In the genomic region with DNA sequence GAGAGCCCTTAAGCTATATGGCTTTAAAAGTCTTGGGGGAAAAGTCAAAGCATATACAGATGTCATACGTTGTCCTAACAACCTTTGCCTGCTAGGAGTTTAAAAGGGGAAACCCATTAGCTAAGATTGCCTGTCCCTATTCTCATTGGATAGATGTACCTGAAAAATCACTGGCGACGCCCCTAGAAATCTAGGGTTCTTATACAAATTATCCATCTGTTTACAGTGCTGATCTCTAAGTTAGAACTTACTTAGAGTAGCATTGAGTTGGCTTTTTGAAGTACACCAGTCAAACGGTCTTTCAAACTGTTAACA, we compare ENCODE assay signal across 9 mouse cellular contexts. TPM values are rescaled to one million over a fixed set of nuclear protein-coding genes. Genes with fewer than 3 reads are reported as not detected.
DNase-seq lines count a peak whose midpoint lies in the region; ATAC-seq and TF ChIP-seq lines count a peak whose summit lies in the region.
"Had no signal": no experiment of that assay in that cellular context is flagged by ENCODE, and none has a peak within 500 bp of the region (broad histone marks: within the 10 kb centered on the region; RNA-seq: fewer than 3 reads in every experiment).

No protein-coding gene starts in this region.

- peak overlapping the region; percentile 86 for H3K4me2 ChIP-seq in heart, embryonic 14.5 days (ENCODE audit: low read length)
- peak overlapping the region; percentile 63 for H3K4me2 ChIP-seq in hindbrain, embryonic 11.5 days (replicated peaks; ENCODE audit: low read depth, low read length)
- H3K4me2 ChIP-seq in midbrain, embryonic 11.5 days, result peak overlapping the region; percentile 75

- TF ChIP-seq CTCF in E14TG2a.4 (conservative IDR thresholded peaks at IDR 0.05; ENCODE audit: low read length), result no peak

- no peaks in the 10 kb centered on the region for H3K9me3 ChIP-seq in heart, embryonic 14.5 days (ENCODE audit: control insufficient read depth, low read length)
- H3K9me3 ChIP-seq in E14TG2a.4 (ENCODE audit: low read length), result no peaks in the 10 kb centered on the region
- H3K9me3 ChIP-seq in hindbrain, embryonic 11.5 days (ENCODE audit: control insufficient read depth, low read length), result no peaks in the 10 kb centered on the region
- no peaks in the 10 kb centered on the region for H3K9me3 ChIP-seq in midbrain, embryonic 11.5 days (ENCODE audit: control insufficient read depth, low read length)

- H3K4me1 ChIP-seq in heart, embryonic 14.5 days (ENCODE audit: control insufficient read depth in 2 of 2, insufficient read depth in 2 of 2, low read length in 2 of 2), result peaks cover 9 to 47% of the 10 kb centered on the region in 2 experiments
- peaks cover 12% of the 10 kb centered on the region for H3K4me1 ChIP-seq in E14TG2a.4 (replicated peaks; ENCODE audit: low read depth, low read length)
- H3K4me1 ChIP-seq in hindbrain, embryonic 11.5 days (replicated peaks; ENCODE audit: control insufficient read depth, insufficient read depth, low read length), result no peaks in the 10 kb centered on the region
- peaks cover 24% of the 10 kb centered on the region for H3K4me1 ChIP-seq in midbrain, embryonic 11.5 days (ENCODE audit: control insufficient read depth, insufficient read depth, low read length)

- DNase-seq in heart, postnatal 10 days, result no peak
- DNase-seq in hindbrain, embryonic 11.5 days (ENCODE audit: low spot score), result no peak
- DNase-seq in midbrain, embryonic 11.5 days (ENCODE audit: low spot score, missing footprints), result no peak
- no peak for DNase-seq in frontal cortex, postnatal 36 days (ENCODE audit: low spot score in 2 of 2)
- DNase-seq in urinary bladder, postnatal 36 days (ENCODE audit: low spot score in 2 of 2), result no peak
- no peak for DNase-seq in urinary bladder, postnatal 4 days (ENCODE audit: low spot score in 2 of 2)

- H3K36me3 ChIP-seq in heart, embryonic 14.5 days (ENCODE audit: control insufficient read depth, insufficient read depth, low read length), result no peaks in the 10 kb centered on the region
- no peaks in the 10 kb centered on the region for H3K36me3 ChIP-seq in E14TG2a.4 (ENCODE audit: insufficient read depth, low read length)
- H3K36me3 ChIP-seq in hindbrain, embryonic 11.5 days (ENCODE audit: control insufficient read depth, insufficient read depth, low read length), result no peaks in the 10 kb centered on the region
- no peaks in the 10 kb centered on the region for H3K36me3 ChIP-seq in midbrain, embryonic 11.5 days (ENCODE audit: control insufficient read depth, insufficient read depth, low read length)

- peak overlapping the region in 1 of 2 experiments; percentile 100; a peak in 2 of 4 replicates for H3K27ac ChIP-seq in heart, embryonic 14.5 days (replicated peaks in 1 of 2; ENCODE audit: control insufficient read depth in 1 of 2, insufficient read depth in 1 of 2, low read depth in 2 of 2, low read length in 2 of 2)
- no peak overlapping the region for H3K27ac ChIP-seq in hindbrain, embryonic 11.5 days (ENCODE audit: low read depth, low read length)
- H3K27ac ChIP-seq in midbrain, embryonic 11.5 days (ENCODE audit: low read depth, low read length), result peak overlapping the region; percentile 99; the same call in 1 of the 2 replicates

- no peaks in the 10 kb centered on the region for H3K27me3 ChIP-seq in heart, embryonic 14.5 days (ENCODE audit: control insufficient read depth, insufficient read depth, low read length)
- peaks cover 39% of the 10 kb centered on the region for H3K27me3 ChIP-seq in E14TG2a.4 (ENCODE audit: insufficient read depth, low read length)
- H3K27me3 ChIP-seq in hindbrain, embryonic 11.5 days (ENCODE audit: control insufficient read depth, insufficient read depth, low read length), result no peaks in the 10 kb centered on the region
- no peaks in the 10 kb centered on the region for H3K27me3 ChIP-seq in midbrain, embryonic 11.5 days (ENCODE audit: control insufficient read depth, insufficient read depth, low read length)
- H3K27me3 ChIP-seq: Patski had no signal

- peak overlapping the region; percentile 100 for H3K9ac ChIP-seq in heart, embryonic 14.5 days (ENCODE audit: low read length)
- peak overlapping the region; percentile 100 for H3K9ac ChIP-seq in hindbrain, embryonic 11.5 days (ENCODE audit: low read depth, low read length)
- H3K9ac ChIP-seq in midbrain, embryonic 11.5 days (ENCODE audit: low read length), result peak overlapping the region; percentile 100

- 12% methylated on average over 4 of the region's 4 CpGs for WGBS in heart, embryonic 14.5 days
- WGBS in hindbrain, embryonic 11.5 days, result 15% methylated on average over 4 of the region's 4 CpGs
- WGBS in midbrain, embryonic 11.5 days, result 10% methylated on average over 4 of the region's 4 CpGs

- intact Hi-C loops in heart, postnatal 10 days (cut with DNase I), result no loop called here

- no peak for ATAC-seq in heart, embryonic 14.5 days (ENCODE audit: insufficient number of reproducible peaks, insufficient read depth, low FRiP score, low read depth)
- no peak for ATAC-seq in hindbrain, embryonic 11.5 days (ENCODE audit: low FRiP score)
- ATAC-seq in midbrain, embryonic 11.5 days (ENCODE audit: low FRiP score), result no peak

- peak overlapping the region in 1 of 2 experiments; percentile 94; a peak in 3 of 4 replicates for H3K4me3 ChIP-seq in heart, embryonic 14.5 days (ENCODE audit: control insufficient read depth in 1 of 2, insufficient read depth in 1 of 2, low read depth in 1 of 2, low read length in 2 of 2)
- peak overlapping the region; percentile 87 for H3K4me3 ChIP-seq in E14TG2a.4 (replicated peaks; ENCODE audit: low read length)
- peak overlapping the region; percentile 89 for H3K4me3 ChIP-seq in hindbrain, embryonic 11.5 days (ENCODE audit: low read depth, low read length)
- peak overlapping the region; percentile 97 for H3K4me3 ChIP-seq in midbrain, embryonic 11.5 days (ENCODE audit: low read depth, low read length)

RNA-seq across cellular contexts. Expression of a gene that starts 0.4 kb away (rescaled TPM):
- 141 and 148 TPM in 2 replicates for polyA plus RNA-seq in heart, embryonic 14.5 days (2014; fragmentation: Nextera tagmentation; extraction: Ambion mirVana)
- total RNA-seq in heart, postnatal 10 days (2021), result 100 to 1,000 TPM; 136 to 143 TPM
- 139 and 148 TPM in 2 replicates for polyA plus RNA-seq in hindbrain, embryonic 11.5 days (2014; fragmentation: Nextera tagmentation; extraction: Ambion mirVana)
- polyA plus RNA-seq in midbrain, embryonic 11.5 days (2014; fragmentation: Nextera tagmentation; extraction: Ambion mirVana), result 153 TPM in 2 replicates
